In genomic region chr8:10978377-10978776, GRCm38 (mm10) we compare ENCODE assay signal across 8 mouse cellular contexts. TPM values are rescaled to one million over a fixed set of nuclear protein-coding genes. Genes with fewer than 3 reads are reported as not detected.
DNase-seq lines count a peak whose midpoint lies in the region; ATAC-seq and TF ChIP-seq lines count a peak whose summit lies in the region.

No protein-coding gene starts in this region.

- peak overlapping the region; percentile 34 for H3K27ac ChIP-seq in midbrain, embryonic 10.5 days (replicated peaks)
- no peak overlapping the region for H3K27ac ChIP-seq in midbrain, embryonic 11.5 days (ENCODE audit: low read depth, low read length)
- H3K27ac ChIP-seq in embryonic facial prominence, embryonic 12.5 days = peak overlapping the region; percentile 4; the same call in 1 of the 2 replicates
- H3K27ac ChIP-seq in lung, postnatal 0 days (ENCODE audit: low read length) = peak overlapping the region; percentile 82

- no peak for ATAC-seq in midbrain, embryonic 11.5 days (ENCODE audit: low FRiP score)
- no peak for ATAC-seq in embryonic facial prominence, embryonic 12.5 days (ENCODE audit: insufficient number of reproducible peaks, insufficient read depth, low FRiP score, low TSS enrichment)
- ATAC-seq in lung, postnatal 0 days = peak; percentile 69

- no peak overlapping the region for H3K4me3 ChIP-seq in midbrain, embryonic 10.5 days
- no peak overlapping the region for H3K4me3 ChIP-seq in midbrain, embryonic 11.5 days (ENCODE audit: low read depth, low read length)
- H3K4me3 ChIP-seq in embryonic facial prominence, embryonic 12.5 days = no peak overlapping the region
- H3K4me3 ChIP-seq in lung, postnatal 0 days (ENCODE audit: low read depth, low read length) = no peak overlapping the region

- no peaks in the 10 kb centered on the region for H3K36me3 ChIP-seq in midbrain, embryonic 10.5 days
- H3K36me3 ChIP-seq in midbrain, embryonic 11.5 days (ENCODE audit: control insufficient read depth, insufficient read depth, low read length) = peaks cover 3% of the 10 kb centered on the region; the same call in 1 of the 2 replicates
- H3K36me3 ChIP-seq in embryonic facial prominence, embryonic 12.5 days = peaks cover under 1% of the 10 kb centered on the region; the same call in 1 of the 2 replicates
- no peaks in the 10 kb centered on the region for H3K36me3 ChIP-seq in lung, postnatal 0 days (ENCODE audit: insufficient read depth, low read length)

- H3K4me1 ChIP-seq in midbrain, embryonic 10.5 days = peaks cover 68% of the 10 kb centered on the region
- H3K4me1 ChIP-seq in midbrain, embryonic 11.5 days (ENCODE audit: control insufficient read depth, insufficient read depth, low read length) = peaks cover 26% of the 10 kb centered on the region
- H3K4me1 ChIP-seq in embryonic facial prominence, embryonic 12.5 days = peaks cover 47% of the 10 kb centered on the region
- peaks cover 24% of the 10 kb centered on the region; the same call in 1 of the 2 replicates for H3K4me1 ChIP-seq in lung, postnatal 0 days (ENCODE audit: insufficient read depth, low read depth, low read length)

- H3K9ac ChIP-seq in midbrain, embryonic 11.5 days (ENCODE audit: low read length) = no peak overlapping the region
- no peak overlapping the region for H3K9ac ChIP-seq in embryonic facial prominence, embryonic 12.5 days
- no peak overlapping the region for H3K9ac ChIP-seq in lung, postnatal 0 days (replicated peaks; ENCODE audit: low read depth)

- 82% methylated on average over 21 of the region's 21 CpGs for WGBS in midbrain, embryonic 10.5 days
- 80% methylated on average over 21 of the region's 21 CpGs for WGBS in midbrain, embryonic 11.5 days
- WGBS in embryonic facial prominence, embryonic 12.5 days = 67% methylated on average over 21 of the region's 21 CpGs
- WGBS in lung, postnatal 0 days = 2% methylated on average over 21 of the region's 21 CpGs

- peak; percentile 48; the same call in 1 of the 2 replicates for TF ChIP-seq EP300 in lung, postnatal 0 days (IDR thresholded peaks at IDR 0.05)

- no peak for TF ChIP-seq CTCF in lung, postnatal 0 days (IDR thresholded peaks at IDR 0.05)

- peaks cover 18% of the 10 kb centered on the region for H3K27me3 ChIP-seq in midbrain, embryonic 10.5 days (ENCODE audit: low read depth, poor library complexity, severe bottlenecking)
- no peaks in the 10 kb centered on the region for H3K27me3 ChIP-seq in midbrain, embryonic 11.5 days (ENCODE audit: control insufficient read depth, insufficient read depth, low read length)
- H3K27me3 ChIP-seq in embryonic facial prominence, embryonic 12.5 days = no peaks in the 10 kb centered on the region
- H3K27me3 ChIP-seq in lung, postnatal 0 days (replicated peaks; ENCODE audit: insufficient read depth, low read length) = no peaks in the 10 kb centered on the region

- DNase-seq in midbrain, embryonic 10.5 days (ENCODE audit: low spot score) = no peak
- DNase-seq in midbrain, embryonic 11.5 days (ENCODE audit: low spot score, missing footprints) = no peak
- peak; percentile 52 to 61 for DNase-seq in heart, postnatal 10 days
- DNase-seq in layer of hippocampus, adult 8-10 months (ENCODE audit: low spot score in 2 of 2) = peak; percentile 56 to 61
- peak; percentile 92 for DNase-seq in lung, postnatal 0 days (ENCODE audit: low spot score)
- peak; percentile 74 for DNase-seq in testis, postnatal 10 days (ENCODE audit: low spot score)
- no peak for DNase-seq in c-Kit-positive CD71-positive TER-119-positive erythroid progenitor cells, embryonic 14.5 days (ENCODE audit: low spot score)

- intact Hi-C loops in heart, postnatal 10 days (cut with DNase I) = no loop called here

- no peaks in the 10 kb centered on the region for H3K9me3 ChIP-seq in midbrain, embryonic 10.5 days (replicated peaks)
- H3K9me3 ChIP-seq in midbrain, embryonic 11.5 days (ENCODE audit: control insufficient read depth, low read length) = no peaks in the 10 kb centered on the region
- no peaks in the 10 kb centered on the region for H3K9me3 ChIP-seq in embryonic facial prominence, embryonic 12.5 days
- H3K9me3 ChIP-seq in lung, postnatal 0 days (ENCODE audit: low read length) = no peaks in the 10 kb centered on the region

- no peak overlapping the region for H3K4me2 ChIP-seq in midbrain, embryonic 11.5 days
- no peak overlapping the region for H3K4me2 ChIP-seq in embryonic facial prominence, embryonic 12.5 days (replicated peaks)
- H3K4me2 ChIP-seq in lung, postnatal 0 days (replicated peaks; ENCODE audit: low read depth, low read length) = peak overlapping the region; percentile 5; the same call in 1 of the 2 replicates

RNA-seq across cellular contexts. Expression of gene Irs2, which starts 29.9 kb away (rescaled TPM):
- 5.6 and 5.9 TPM in 2 replicates for polyA plus RNA-seq in midbrain, embryonic 10.5 days (2016; fragmentation: Nextera tagmentation; extraction: Ambion mirVana)
- 5.2 and 6.2 TPM in 2 replicates for polyA plus RNA-seq in midbrain, embryonic 11.5 days (2014; fragmentation: Nextera tagmentation; extraction: Ambion mirVana)
- 11.5 and 11.8 TPM in 2 replicates for polyA plus RNA-seq in embryonic facial prominence, embryonic 12.5 days (2016; fragmentation: Nextera tagmentation; extraction: Ambion mirVana)
- total RNA-seq in heart, postnatal 10 days (2021) = 10 to 100 TPM; 17.7 to 22.0 TPM
- 10 to 100 TPM; 54.1 to 72.4 (median 64.9) TPM for total RNA-seq in layer of hippocampus, adult 8-10 months (2022)
- 6.9 and 7.2 TPM in 2 replicates for polyA plus RNA-seq in lung, postnatal 0 days (2015; fragmentation: Nextera tagmentation; extraction: Ambion mirVana)

Comparison
In these comparisons a context has a peak if more than half of its experiments do, and no peak if none do; other contexts are left out.
1. DNase-seq: peak in heart, postnatal 10 days (2 of 2), layer of hippocampus, adult 8-10 months (2 of 2), lung, postnatal 0 days (single experiment) and testis, postnatal 10 days (single experiment); none in midbrain, embryonic 10.5 days (single experiment), midbrain, embryonic 11.5 days (single experiment) and c-Kit-positive CD71-positive TER-119-positive erythroid progenitor cells, embryonic 14.5 days (single experiment).